Mouse (Mus musculus) kidney, adult 9 months (tissue): Measurements from ENCODE around the gene Synj2.

Source experiments
- DNase-seq: peaks from one replicate; pipeline ENCODE4 v3.0.0; 2022

Synj2 gene

DNA sequence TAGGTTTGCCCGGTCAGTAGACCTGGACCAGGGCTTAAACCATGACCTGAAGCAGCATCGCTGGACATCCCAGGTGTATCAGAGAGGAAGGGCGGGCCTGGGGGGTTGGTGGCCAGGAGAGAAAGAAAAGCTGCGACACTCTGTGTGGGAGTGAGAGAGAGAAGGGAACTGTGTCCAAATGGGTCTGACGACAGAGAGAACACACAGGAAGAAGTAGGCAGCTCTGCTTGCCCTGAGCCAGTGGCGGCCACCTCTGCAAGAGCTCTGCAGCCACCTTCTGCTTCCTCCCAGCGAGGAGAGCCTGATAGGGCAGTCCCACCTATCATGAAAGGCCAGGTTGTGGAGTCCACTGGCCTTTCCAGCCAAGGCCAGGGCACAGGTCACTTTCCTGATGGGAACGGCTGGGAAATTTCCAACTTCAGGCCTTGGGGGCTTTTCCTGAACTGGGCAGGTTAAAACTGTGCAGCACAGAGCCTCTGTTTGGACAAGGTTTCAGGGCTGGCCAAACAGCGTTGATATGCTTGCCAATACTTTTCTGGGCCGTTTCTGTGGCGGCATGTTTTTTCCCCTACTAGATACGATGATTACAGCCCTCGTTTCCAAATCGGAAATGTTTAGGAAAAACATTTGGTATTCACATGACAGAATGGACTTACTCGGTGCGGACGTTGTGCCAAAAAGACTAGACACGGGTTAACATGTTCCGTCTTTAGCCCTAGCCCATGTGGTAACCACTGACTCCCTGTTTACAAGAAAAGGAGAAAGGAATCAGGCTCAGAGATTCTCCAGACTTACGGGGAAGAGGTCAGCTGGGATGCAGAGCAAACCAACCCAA lies 35.4 kb downstream of the Synj2 start:
- DNase-seq = no peak

DNA sequence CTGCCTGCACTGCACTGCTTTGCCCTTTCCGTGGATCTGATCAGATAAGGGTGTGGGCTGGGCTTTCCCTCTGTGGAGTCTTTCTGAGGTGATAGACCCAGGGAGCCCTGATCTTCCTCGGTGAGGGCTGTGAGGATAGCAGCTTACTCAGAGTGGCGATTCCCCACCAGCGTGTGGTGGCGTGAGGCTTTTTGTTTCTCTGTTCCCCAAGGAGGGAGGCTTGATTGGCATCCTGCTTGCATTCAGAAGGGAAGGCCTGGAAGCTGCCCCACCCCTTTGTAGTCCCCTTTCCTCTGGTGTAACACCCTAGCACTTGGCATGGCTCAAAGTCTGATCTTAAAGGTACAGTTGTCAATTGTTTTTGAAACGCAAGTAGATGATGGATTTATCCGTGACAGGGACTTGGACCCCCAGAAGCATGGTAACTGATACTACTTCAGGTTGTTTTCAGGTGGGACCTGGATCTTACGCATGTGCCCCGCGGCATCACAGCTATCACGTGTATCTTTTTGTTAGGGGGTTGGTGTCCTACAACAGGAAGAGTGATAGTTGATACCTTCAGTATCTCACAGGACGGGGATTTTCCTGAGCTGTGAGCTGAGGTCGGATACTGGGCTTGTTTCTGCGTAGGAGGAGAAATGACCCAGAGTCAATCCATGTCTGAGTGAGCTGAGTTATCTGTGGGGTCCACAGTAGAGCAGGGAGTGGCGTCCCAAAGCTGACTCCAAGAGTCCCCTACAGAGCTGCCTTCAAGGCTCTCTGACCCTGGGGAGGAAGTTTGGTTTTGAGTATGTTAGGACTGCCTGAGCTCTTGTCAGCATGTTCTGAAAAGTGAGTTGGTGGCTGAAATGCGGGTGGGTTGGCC lies 36.2 kb downstream of the Synj2 start:
- DNase-seq = no peak

- DNase-seq = no peak
Measured at GRCm38 (mm10) chr17:5977921-5978504, 36.9 kb downstream of the Synj2 start.

GRCm38 (mm10) chr17:5978505-5979077 lies 37.5 kb downstream of the Synj2 start:
- no peak for DNase-seq

DNA sequence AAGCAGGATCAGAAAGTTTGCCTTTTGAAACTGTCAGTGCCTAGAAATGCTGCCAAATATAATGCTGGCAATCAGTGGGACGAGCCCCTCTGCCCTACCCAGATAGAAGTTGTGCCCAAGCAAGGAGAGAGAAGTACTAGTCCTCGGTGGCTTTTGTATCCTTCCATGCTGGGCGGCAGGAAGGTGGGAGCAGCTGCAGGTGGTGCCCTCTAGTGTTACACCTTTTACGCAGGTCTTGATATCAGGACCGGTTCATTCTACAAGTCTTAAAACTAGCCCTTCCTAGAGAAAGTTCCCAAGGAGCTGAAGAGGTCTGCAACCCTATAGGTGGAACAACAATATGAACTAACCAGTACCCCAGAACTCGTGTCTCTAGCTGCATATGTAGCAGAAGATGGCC lies 39.8 kb downstream of the Synj2 start:
- no peak for DNase-seq

GRCm38 (mm10) chr17:5983150-5983549 lies 42.1 kb downstream of the Synj2 start:
- DNase-seq = no peak

- DNase-seq = no peak
Measured at GRCm38 (mm10) chr17:5983901-5984300, 42.8 kb downstream of the Synj2 start.

DNA sequence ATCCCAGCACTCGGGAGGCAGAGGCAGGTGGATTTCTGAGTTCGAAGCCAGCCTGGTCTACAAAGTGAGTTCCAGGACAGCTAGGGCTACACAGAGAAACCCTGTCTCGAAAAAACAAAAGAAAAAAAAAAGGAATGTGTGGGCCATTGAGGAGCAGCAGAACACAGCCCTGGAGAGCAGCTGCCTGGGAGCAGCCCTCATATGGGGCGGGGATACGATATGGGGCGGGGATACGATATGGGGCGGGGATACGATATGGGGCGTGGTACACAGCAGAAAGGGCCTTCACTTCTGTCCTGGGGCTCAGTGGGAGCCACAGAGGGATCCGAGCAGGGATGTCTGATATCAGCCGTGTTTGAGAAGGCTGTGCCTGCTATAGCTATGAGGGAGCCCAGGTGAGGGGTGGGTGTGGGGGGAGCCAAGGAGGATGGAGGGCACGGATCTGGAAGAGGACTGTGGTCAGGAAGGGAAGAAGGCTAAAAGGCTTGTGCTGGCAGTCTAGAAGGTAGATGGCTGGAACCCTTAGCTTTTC lies 43.7 kb downstream of the Synj2 start:
- DNase-seq = no peak

DNA sequence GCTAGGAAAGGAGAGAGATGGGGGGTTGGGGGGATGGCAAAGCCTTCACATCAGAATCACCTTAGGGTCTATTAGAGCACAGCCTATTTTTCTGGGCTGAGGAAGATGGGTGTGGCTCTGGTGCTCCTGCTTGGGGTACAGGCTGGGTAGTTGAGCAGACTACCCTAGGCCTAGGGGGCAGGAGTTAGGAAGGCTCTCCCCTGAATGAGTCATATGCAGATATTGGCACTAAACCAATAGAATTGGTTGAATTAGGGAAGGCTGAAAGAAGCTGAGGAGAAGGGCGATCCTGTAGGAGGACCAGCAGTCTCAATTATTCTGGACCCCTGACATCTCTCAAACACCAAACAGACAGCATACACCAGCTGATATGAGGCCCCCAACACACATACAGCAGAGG lies 44.2 kb downstream of the Synj2 start:
- no peak for DNase-seq

DNA sequence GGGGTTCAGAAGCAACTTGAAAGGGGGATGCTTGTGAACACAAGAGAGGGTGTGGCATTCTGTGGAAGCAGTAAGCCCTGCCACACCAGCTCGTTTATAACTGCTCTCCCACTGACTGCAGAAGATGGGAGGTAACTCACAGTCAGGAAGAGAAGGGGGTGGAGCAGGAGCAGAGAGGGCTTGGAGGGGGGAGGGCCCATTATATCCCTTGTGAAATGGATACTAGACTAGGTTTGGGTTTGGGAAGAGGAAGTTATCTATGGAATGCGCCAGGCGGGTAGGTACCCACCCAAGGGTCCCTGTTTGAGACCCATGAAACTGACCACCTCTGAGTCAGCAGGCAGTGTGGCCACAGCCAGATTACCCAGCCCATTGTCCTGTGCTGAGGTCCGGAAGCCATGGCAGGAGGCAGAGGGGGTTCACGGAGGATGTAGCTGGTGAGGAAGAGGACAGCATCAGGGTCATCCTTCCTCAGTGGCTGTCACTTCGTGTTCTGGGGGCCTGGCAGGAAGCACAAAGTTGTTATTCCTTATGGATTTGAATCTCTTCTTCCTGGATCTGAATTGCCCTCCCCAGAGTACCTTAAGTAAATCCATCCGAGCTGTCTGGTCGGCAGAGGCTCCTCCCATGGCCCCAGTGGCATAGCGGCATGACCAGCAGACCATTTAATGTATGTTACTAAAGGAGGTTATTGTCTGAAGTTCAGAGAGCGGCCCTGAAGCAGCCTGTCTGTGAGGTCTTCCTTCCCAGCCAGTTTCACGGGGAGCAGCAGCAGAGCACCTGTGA lies 46.4 kb downstream of the Synj2 start:
- no peak for DNase-seq

DNA sequence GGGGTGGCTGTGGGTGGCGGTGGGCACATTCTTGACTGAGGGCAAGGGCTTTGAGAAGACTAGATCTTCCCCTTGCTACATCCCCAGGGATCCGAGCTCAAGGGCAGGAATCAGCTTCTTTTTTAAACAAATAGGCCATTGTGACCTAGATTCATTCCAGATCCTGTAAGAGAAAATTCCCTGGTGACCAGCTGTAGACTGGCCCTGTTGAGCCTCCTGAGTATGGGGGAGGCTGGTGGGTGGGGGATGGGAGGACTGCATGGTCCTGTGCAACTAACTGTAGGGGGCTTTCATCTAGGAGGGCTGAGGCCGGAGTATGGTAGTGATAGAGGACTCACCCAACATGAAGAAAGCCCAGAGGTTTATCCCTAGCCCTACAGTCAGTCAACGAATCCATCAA lies 47.0 kb downstream of the Synj2 start:
- no peak for DNase-seq

DNA sequence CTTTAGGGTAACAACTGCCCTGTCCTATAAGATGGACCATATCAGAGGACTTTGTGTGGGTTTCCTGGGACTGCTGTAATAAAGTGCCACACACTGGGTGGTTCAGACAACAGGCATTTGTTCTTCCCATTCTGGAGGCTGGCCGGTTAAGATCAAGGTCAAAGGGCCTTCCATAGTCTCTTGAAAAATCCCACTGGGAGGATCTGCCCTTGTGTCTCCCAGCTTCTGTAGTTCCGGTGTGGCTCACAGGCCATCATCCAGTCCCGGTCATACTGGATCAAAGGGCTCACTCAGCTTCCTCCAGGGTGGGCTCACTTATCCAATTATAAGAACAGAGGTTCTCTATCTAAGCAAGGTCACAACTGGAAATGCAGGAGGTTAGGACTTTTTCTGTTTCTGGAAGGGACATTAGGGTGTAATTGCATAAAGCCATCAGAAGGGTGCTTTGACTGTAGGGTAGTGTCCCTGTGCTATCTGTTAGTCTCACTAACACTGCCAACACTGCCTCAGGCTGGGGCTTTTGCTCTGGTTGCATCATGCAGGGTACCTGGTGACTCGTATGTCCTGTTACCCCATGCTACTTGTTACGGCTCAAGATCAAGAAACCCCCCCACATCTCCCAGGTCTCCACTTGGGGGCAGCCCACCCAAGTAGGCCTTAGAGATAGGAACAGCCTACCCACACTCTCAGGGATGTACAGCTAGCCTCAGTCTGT lies 51.9 kb downstream of the Synj2 start:
- no peak for DNase-seq

DNA sequence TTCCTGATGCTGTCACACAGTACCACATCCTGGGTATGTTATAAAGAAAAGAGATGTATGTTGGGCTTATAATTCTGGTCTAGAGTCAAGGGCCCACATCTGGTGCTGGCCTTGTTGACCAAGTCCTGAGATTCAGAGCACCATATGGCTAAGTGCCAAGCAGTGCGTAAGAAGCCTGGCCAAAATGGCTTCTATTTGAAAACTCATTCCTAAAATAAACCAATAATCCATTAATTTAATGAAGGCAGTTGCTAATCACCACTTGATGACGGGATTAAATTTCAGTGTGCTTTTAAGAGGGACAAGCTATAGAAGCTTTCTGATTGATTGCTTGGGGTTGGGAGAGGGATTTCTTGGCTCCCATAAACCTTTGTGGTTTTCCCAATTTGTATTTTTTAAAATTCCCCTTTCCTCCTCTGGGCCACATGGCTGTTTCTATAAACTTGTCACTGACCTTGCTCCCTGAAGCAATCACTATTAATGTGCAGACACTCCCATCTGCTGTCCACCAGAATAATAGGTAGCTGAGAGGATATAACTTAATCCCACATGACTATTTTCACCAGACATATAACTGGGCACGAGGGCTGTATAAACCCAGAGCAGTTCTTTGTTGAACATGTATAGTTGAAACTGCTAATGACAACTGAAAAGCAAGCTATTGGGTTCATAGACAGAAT lies 52.6 kb downstream of the Synj2 start:
- no peak for DNase-seq

GRCm38 (mm10) chr17:5994606-5995005 lies 53.5 kb downstream of the Synj2 start:
- no peak for DNase-seq

GRCm38 (mm10) chr17:5996589-5996988 lies 55.5 kb downstream of the Synj2 start:
- no peak for DNase-seq

- peak; percentile 66 for DNase-seq
Measured at GRCm38 (mm10) chr17:5997380-5998234, 56.5 kb downstream of the Synj2 start.

DNA sequence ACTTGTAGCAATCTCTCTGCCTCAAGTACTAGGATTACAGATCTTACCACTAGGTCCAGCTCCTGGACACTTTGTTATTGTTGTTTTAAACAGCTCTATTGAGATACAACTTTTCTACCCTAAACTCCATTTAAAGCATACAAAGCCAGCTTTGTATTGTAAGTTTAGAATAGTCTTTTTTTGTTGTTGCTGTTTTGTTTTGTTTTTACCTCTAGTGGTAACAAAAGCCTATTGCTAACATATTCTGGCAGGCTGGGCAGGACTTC lies 57.1 kb downstream of the Synj2 start:
- DNase-seq = no peak

GRCm38 (mm10) chr17:5999039-5999543 lies 58.0 kb downstream of the Synj2 start:
- DNase-seq = no peak

DNA sequence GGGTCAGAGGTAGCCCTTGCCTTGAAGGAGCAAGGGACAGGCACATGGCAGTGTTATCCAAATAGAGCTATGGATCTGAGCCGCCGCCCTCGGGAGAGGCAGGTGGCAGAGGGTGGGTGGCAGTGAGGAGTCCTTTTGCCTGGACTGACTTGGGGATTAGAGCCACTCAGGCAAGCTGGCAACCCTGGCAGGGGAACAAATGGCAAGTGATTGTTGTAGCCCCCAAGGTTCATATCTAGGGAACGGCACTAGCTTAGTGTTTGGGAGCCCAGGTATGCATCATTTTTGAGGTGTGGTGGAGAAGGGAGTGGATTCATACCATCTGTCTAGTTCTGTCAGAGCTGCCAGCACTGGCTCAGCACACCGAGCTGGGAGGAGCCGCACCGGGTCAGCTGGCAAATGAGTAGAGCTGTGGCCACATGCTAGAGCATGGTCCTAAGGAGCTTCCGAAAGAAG lies 59.8 kb downstream of the Synj2 start:
- no peak for DNase-seq

DNA sequence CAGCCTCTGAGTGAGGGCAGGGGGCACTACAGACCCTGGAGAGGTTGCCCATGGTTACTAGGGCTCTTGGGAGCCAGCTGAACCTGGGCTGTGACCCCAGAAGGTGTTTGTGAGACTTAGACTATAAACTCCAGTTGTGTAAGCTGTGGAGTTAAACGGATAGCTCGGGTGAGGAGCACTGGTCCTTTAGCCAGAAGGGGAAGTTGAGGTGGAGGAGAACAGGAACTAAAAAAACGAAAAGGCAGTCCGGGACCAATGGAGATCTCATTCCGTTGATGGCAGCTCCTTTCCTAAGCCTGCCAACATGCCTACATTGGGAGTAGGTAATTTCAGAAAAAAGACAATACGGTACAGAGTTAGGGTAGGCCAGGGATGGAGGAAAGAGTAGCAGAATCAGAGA lies 60.3 kb downstream of the Synj2 start:
- DNase-seq = no peak
